Mouse (Mus musculus) gastrocnemius, postnatal 36 days (tissue): ENCODE data around the gene Tuba1b. TPM values are rescaled to one million over a fixed set of nuclear protein-coding genes. Genes with fewer than 3 reads are reported as not detected.
"Not testable (repeated sequence)": the region's sequence is repeated elsewhere in the genome, so short reads cannot be mapped to it uniquely, and the experiment has no call there.

Source experiments
- DNase-seq, 2 experiments: peaks; one replicate each; pipeline ENCODE4 v3.0.0; 2022
- intact Hi-C: fragments of 180-260 bp; cut with DNase I; formaldehyde crosslinking; loops from one replicate; pipeline ENCODE4 v1.15.1; 2025
- total RNA-seq, 2 experiments: library from RNA; stranded (reverse); gene quantifications; 2 replicates each; pipeline ENCODE4 v1.2.3; 2021

The Tuba1b gene
- total RNA-seq, 2 experiments from 2014 or later = 21.8 to 23.2 TPM

GRCm38 (mm10) chr15:98955324-98955723 is 21.0 kb upstream of the Tuba1b start:
- intact Hi-C loops = no loop called here
- no peak for DNase-seq

DNA sequence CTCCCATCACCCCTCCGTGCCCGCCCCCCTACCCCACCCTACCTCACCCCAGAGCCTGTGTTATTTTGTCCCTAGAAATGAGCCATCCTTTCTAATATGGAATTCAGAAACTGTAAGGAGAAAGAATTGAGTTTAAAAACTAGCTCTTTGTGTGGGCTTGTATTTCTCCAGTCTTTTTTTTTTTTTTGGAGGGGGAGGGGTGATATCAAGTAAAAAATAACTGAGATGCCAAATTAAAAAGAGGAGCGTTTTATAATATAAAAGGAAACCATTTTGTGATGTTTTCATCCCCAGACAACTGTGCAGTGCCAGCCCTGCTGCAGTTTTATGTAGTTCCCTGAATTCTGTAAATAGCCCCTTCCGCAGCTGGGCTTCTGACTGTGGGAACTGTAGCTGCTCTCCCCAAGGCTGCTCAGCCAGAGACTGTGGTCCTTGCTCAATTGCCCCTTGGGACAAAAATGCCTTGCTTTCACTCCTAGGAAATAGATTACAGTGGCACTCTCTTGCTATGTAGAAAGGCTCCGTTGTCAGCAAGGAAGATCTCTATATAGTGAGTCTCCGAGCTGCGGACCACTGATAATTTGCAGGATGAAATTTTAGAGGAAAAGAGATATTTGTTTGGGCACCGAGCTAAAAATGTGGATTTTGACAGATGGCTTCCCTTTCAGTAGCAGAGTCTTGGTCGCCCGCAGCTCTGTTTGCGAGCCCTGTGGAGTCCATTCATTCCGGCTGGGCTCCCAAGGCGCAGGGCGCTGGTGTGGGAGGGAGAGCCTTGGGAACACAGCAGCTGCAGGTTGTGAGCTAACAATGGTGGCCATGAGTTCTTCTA is 20.3 kb upstream of the Tuba1b start:
- intact Hi-C loops = loop anchor here (5.0 kb wide), 1 partner anchor 38 kb away; no protein-coding TSS in a partner anchor
- no peak for DNase-seq

DNA sequence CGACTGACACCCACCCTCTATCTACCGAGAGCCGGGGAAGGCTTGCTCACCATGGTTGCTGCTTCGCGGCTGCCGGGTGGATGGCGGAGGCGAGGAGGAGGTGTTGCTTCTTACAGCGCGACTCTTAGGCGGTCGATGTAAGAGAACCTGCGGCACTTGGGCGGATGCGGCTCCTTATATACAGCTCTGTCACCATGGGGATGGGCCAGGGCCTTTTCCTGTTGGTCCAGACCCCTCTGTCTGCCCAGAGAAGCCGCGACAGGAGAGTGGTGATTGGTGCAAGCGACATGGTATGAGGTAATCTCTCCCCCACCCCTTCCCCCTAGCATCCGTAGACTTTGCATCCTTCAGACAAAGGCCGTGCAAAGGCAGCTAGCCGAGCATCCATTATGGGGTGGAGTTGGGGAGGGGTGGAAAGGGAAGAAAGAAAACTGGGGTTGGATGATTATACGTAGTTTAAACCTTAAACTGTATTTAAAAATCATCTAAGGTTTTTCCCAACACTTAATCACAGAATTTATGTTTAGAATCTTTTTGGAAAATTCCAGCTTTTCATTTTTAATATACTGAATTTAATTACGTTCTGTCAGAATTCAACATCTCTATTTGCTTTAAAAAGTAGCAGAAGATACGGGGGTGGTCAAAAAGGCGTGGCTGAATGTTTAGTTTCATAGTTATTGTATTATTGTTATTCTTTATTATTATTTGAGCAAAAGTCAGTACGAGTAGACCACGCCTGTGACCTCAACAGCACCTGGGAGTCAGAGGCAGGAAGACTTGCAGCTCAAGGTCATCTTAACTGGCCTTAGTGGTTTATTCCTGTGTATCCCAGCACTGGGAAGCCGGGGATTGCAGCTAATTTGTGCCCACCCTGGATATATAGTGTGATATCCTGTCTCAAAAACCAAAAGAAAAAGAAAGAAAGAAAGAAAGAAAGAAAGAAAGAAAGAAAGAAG is 19.3 kb upstream of the Tuba1b start, which contains the start of the genes Gm49450 and Tuba1a:
Gm49450 (minus strand) TSS at position 151 of the 956 bp plus-strand sequence.
Tuba1a (minus strand) TSS at position 303 of the 956 bp plus-strand sequence.
- peak; percentile 84 to 87 for DNase-seq
- intact Hi-C loops = loop anchor here (5.0 kb wide), 1 partner anchor 39 kb away; no protein-coding TSS in a partner anchor

DNA sequence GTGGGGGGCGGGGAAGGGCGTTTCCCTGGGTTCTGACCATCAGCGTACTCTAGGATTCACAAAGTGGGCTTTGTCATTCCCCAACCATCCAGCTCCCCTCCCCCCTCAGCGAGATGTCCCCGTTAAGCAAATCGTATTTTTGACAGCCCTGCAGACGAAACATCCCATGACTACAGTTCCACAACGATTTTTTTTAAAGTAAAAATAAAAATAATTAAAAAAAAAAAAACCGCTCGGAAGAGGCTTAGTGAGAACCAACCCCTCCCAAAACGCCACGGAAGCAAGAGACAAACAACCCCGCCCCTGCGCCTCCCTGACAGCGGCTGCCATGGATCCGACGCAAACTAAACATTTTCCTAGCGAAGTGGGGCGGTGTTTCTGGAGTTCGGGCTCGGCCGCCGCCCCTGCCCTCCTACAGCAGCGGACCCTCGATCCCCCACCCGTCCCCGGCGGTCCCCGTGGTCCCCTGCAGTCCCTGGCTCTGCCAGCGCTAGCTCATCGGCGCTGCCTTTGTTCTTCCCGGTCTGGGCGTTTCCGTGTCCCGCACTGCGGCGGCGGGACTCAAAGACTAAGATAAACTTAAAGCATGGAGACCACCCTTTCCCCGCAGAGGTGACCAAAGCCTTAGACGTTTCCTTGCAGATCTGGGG is 18.5 kb upstream of the Tuba1b start:
- peak in 1 of 2 experiments; percentile 58 for DNase-seq
- intact Hi-C loops = loop anchor here (5.0 kb wide), 1 partner anchor 39 kb away; no protein-coding TSS in a partner anchor

GRCm38 (mm10) chr15:98952063-98952455 is 17.7 kb upstream of the Tuba1b start:
- intact Hi-C loops = loop anchor here (5.0 kb wide), 1 partner anchor 40 kb away; no protein-coding TSS in a partner anchor
- DNase-seq = no peak

GRCm38 (mm10) chr15:98951122-98952062 is 17.0 kb upstream of the Tuba1b start:
- not testable (repeated sequence) for DNase-seq
- intact Hi-C loops = loop anchor here (5.0 kb wide), 1 partner anchor 41 kb away; no protein-coding TSS in a partner anchor

GRCm38 (mm10) chr15:98949607-98949892 is 15.2 kb upstream of the Tuba1b start:
- intact Hi-C loops = no loop called here
- DNase-seq = no peak

DNA sequence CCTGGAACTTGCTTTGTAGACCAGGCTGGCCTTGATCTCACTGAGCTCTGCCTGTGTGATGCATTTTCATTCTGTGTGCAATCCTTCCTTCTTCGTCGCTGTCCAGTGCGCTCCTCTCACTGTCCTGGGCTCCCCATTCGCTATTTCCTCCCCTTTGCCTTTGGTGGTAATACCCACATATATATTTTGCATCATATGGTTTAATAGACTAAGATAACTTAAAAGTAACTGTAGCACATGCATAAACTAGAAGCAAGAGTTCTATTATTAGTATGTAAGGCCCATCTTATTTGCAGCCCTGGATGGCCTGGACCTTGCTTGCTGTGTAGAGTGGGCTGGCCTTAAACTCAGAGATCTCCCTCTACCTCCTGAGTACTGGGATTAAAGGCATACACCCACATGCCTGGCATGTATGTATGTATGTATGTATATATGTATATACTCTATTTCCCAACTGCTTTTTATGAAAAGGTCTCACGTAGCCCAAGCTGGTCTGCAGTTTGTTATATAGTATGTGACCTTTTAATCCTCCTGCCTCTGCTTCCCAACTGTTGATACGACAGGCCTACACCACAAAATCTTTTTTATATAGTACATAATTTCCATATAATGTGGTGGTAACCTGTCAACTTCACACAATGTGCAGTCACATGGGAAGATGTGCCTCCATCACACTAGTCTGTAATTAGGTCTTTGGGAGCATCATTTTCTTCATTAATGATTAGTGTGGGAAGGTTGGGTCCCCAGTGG is 14.7 kb upstream of the Tuba1b start:
- DNase-seq = no peak
- intact Hi-C loops = no loop called here

- no peak for DNase-seq
- intact Hi-C loops = no loop called here
Measured at GRCm38 (mm10) chr15:98948382-98948781, 14.0 kb upstream of the Tuba1b start.

DNA sequence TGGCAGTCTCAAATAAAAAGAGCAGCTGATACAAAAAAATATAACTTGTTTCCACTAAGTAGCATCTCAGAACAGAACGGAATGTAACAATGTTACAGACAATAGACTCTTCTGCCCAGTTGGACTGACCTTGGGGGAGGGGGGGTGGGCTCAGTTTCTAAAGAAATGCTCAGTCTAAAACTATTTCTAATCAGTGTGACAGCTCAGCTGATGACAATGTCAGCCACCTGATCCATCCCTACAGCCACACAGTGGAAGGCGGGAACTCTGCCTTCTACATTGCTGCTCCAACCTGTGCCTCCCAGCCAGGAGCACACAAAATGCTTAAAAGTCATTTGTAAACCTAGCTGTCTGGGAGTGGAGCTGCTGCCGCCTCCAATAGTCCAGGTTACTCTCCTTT is 13.5 kb upstream of the Tuba1b start:
- DNase-seq = no peak

DNA sequence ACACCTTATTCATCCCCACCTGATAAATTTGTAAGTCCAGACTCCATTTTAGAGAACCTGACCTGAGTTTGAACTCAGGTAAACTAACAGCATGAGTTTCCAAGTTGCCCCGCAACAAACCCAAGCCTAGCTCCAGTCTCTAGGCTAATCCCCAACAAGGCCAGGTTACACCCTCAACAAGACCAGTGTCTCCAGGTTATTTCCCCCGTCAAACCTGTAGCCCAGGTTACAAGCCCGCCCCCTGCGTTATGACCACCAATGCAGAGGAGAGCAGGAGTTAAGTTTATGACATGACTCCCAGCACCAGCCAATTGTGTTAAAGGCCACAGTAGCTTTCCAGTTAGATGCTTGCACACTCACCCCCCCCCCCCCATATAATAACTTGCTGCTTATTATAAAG is 8.8 kb upstream of the Tuba1b start:
- no peak for DNase-seq
- intact Hi-C loops = no loop called here

More for the DNA sequence above, 13.5 kb upstream of the Tuba1b start:
- intact Hi-C loops = no loop called here

DNA sequence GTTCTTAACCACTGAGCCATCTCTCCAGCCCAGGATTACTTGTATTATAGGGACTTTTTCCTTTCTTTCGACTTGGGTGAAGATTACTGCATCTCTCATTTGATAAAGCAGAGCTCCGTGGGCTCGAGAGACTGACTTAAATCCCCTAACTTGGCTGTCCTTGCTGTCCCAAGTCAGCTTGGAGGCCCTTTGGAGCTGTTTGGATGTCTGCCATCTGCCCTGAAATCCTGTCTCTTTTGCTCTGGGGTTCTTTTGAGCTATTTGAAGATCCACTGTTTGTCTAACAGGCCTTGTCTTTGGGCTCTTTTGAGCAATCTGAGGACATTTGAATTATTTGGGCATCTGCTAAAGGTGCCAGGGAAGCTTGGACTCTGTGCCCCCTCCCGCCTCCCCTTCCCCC is 7.7 kb upstream of the Tuba1b start:
- DNase-seq = no peak
- intact Hi-C loops = no loop called here

DNA sequence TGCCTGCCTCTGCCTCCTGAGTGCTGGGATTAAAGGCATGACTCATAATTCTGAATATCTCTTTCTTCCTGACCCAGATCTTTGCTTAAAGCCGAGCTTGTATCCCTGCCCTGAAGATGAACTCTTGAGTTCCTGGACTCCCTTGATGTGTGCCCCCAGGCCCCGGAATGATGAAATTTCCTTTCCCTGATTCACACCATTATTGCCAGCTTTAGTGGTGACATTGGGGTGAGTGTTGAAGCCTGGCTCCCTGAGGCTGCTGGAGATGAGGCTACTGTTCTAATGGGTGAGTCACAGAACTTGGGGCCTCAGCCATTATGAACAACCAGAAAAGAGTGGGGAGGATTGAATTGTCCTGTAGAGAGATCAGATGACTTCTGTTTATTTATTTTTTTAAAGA is 7.2 kb upstream of the Tuba1b start:
- intact Hi-C loops = no loop called here
- no peak for DNase-seq

GRCm38 (mm10) chr15:98940816-98941215 is 6.5 kb upstream of the Tuba1b start:
- no peak for DNase-seq
- intact Hi-C loops = no loop called here

DNA sequence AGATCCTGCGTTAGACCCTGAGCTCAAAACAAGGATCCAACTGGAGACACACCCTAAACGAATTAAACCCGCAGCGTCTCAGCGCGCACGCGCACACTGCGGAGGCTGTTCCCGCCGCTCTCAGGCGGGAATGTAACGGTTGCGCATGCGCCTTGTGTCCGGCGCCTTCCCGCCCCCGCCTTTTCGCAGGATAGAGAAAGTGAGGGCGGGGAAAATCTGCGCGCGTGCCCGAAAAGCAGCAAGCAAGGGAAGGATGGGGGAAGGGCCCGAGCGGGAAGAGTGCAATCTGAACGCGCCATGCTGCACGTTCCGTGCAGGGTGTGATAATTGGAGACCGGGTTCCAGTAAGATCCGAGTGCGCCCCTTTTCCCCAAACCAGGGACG is 540 bp downstream of the Tuba1b start:
- DNase-seq = peak; percentile 86 to 94
- intact Hi-C loops = no loop called here

GRCm38 (mm10) chr15:98933004-98933671 is 1.2 kb downstream of the Tuba1b start:
- intact Hi-C loops, DNase-seq: not testable (repeated sequence)

DNA sequence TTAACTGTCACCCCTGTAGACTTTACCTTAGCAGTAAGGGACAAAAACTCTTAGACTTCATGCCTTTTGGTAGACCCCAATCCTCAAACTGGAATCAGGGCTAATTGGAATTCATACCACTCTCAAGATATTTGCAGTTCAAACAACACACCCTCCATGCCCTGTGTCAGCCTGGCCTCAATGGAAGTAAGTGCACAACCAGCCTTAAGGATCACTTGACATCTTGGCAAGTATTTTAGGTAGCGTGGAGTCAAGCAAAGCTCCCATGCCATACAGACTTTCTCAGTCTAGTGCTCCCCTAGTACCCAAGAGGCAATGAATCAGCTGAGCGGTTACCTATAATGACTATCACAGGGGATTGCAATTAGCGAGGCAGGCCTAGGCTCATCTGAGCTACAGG is 3.4 kb downstream of the Tuba1b start:
- intact Hi-C loops = no loop called here
- DNase-seq = no peak
